Mouse (Mus musculus): ENCODE results near the gene Asb15. TPM values are rescaled to one million over a fixed set of nuclear protein-coding genes. Genes with fewer than 3 reads are reported as not detected.

The Asb15 gene
- total and polyA plus RNA-seq, 3 experiments: not detected

- Histone ChIP-seq H3K4me3 (ENCODE audit: control insufficient read depth in 1 of 2, insufficient read depth in 1 of 2, low read depth in 2 of 2, low read length in 2 of 2) (no peak overlapping the region), H3K79me2 (ENCODE audit: control insufficient read depth, insufficient read depth, low read length, poor library complexity) (no peaks in the 10 kb centered on the region), H3K27ac (ENCODE audit: control insufficient read depth, low read depth, low read length) (no peak overlapping the region), H3K9me3 (replicated peaks; ENCODE audit: insufficient read depth, low read length) (no peaks in the 10 kb centered on the region), H3K36me3 (ENCODE audit: control insufficient read depth in 1 of 2, insufficient read depth in 2 of 2, low read length in 2 of 2) (no peaks in the 10 kb centered on the region), H3K4me1 (ENCODE audit: control insufficient read depth in 1 of 2, insufficient read depth in 2 of 2, low read length in 2 of 2) (no peaks in the 10 kb centered on the region; a peak in 1 of 4 replicates), H3K27me3 (ENCODE audit: control insufficient read depth in 1 of 2, insufficient read depth in 2 of 2, low read length in 2 of 2) (no peaks in the 10 kb centered on the region), H3K9ac (ENCODE audit: control insufficient read depth, low read depth, low read length, poor library complexity, severe bottlenecking) (no peak overlapping the region)
- DNase-seq (ENCODE audit: low read depth, low spot score): no peak
- no peak for TF ChIP-seq POLR2A (IDR thresholded peaks at IDR 0.05; ENCODE audit: control insufficient read depth in 1 of 2, insufficient read depth in 1 of 2, low read depth in 1 of 2, low read length in 2 of 2, poor library complexity in 1 of 2)
- TF ChIP-seq MXI1 (IDR thresholded peaks at IDR 0.05; ENCODE audit: low read depth, low read length): no peak
- no peak for TF ChIP-seq UBTF (IDR thresholded peaks at IDR 0.05; ENCODE audit: borderline replicate concordance, insufficient read depth, low read depth, low read length)
- TF ChIP-seq ZC3H11A (IDR thresholded peaks at IDR 0.05; ENCODE audit: low read depth, low read length): no peak
- TF ChIP-seq MAFK (IDR thresholded peaks at IDR 0.05; ENCODE audit: borderline replicate concordance, low read depth, low read length): no peak
- TF ChIP-seq GATA1 (IDR thresholded peaks at IDR 0.05; ENCODE audit: low read depth, low read length): no peak
- TF ChIP-seq TBP (IDR thresholded peaks at IDR 0.05; ENCODE audit: low read depth, low read length): no peak
- TF ChIP-seq POLR2AphosphoS2 (IDR thresholded peaks at IDR 0.05; ENCODE audit: low read length): no peak
- TF ChIP-seq E2F4 (IDR thresholded peaks at IDR 0.05; ENCODE audit: borderline replicate concordance, low read depth, low read length): no peak
- TF ChIP-seq CHD1 (IDR thresholded peaks at IDR 0.05; ENCODE audit: low read depth, low read length): no peak
- TF ChIP-seq POLR2AphosphoS5 (IDR thresholded peaks at IDR 0.05; ENCODE audit: borderline replicate concordance, low read depth, low read length): no peak
- TF ChIP-seq BHLHE40 (IDR thresholded peaks at IDR 0.05; ENCODE audit: borderline replicate concordance, low read depth, low read length): no peak
- no peak for TF ChIP-seq NRF1 (IDR thresholded peaks at IDR 0.05; ENCODE audit: insufficient read depth, low read depth, low read length, poor library complexity, severe bottlenecking)
- no peak for TF ChIP-seq EP300 (IDR thresholded peaks at IDR 0.05; ENCODE audit: low read depth in 1 of 2, low read length in 2 of 2)
- TF ChIP-seq ZNF384 (IDR thresholded peaks at IDR 0.05; ENCODE audit: low read depth, low read length): no peak
- TF ChIP-seq GABPA (IDR thresholded peaks at IDR 0.05; ENCODE audit: low read depth, low read length): no peak
- no peak for TF ChIP-seq RAD21 (IDR thresholded peaks at IDR 0.05; ENCODE audit: low read depth, low read length)
- TF ChIP-seq HCFC1 (IDR thresholded peaks at IDR 0.05; ENCODE audit: low read depth, low read length): no peak
- no peak for TF ChIP-seq MYB (IDR thresholded peaks at IDR 0.05; ENCODE audit: low read depth, low read length)
These were observed 75.0 kb downstream of the Asb15 start for GRCm38 (mm10) chr6:24602993-24603392.

GRCm38 (mm10) chr6:24604289-24604688 lies 76.3 kb downstream of the Asb15 start:
- Histone ChIP-seq H3K27me3 (ENCODE audit: control insufficient read depth in 1 of 2, insufficient read depth in 2 of 2, low read length in 2 of 2) (no peaks in the 10 kb centered on the region), H3K36me3 (ENCODE audit: control insufficient read depth in 1 of 2, insufficient read depth in 2 of 2, low read length in 2 of 2) (no peaks in the 10 kb centered on the region), H3K9me3 (replicated peaks; ENCODE audit: insufficient read depth, low read length) (no peaks in the 10 kb centered on the region), H3K79me2 (ENCODE audit: control insufficient read depth, insufficient read depth, low read length, poor library complexity) (no peaks in the 10 kb centered on the region), H3K4me1 (ENCODE audit: control insufficient read depth in 1 of 2, insufficient read depth in 2 of 2, low read length in 2 of 2) (no peaks in the 10 kb centered on the region; a peak in 1 of 4 replicates), H3K4me3 (ENCODE audit: control insufficient read depth in 1 of 2, insufficient read depth in 1 of 2, low read depth in 2 of 2, low read length in 2 of 2) (no peak overlapping the region), H3K9ac (ENCODE audit: control insufficient read depth, low read depth, low read length, poor library complexity, severe bottlenecking) (no peak overlapping the region), H3K27ac (ENCODE audit: control insufficient read depth, low read depth, low read length) (no peak overlapping the region)
- no peak for DNase-seq (ENCODE audit: low read depth, low spot score)
- TF ChIP-seq KAT2A (conservative IDR thresholded peaks at IDR 0.05; ENCODE audit: low read depth, low read length): no peak
- TF ChIP-seq ZC3H11A (IDR thresholded peaks at IDR 0.05; ENCODE audit: low read depth, low read length): no peak
- no peak for TF ChIP-seq RAD21 (IDR thresholded peaks at IDR 0.05; ENCODE audit: low read depth, low read length)
- TF ChIP-seq MAZ (IDR thresholded peaks at IDR 0.05; ENCODE audit: low read depth, low read length): no peak
- TF ChIP-seq MEF2A (IDR thresholded peaks at IDR 0.05; ENCODE audit: extremely low read depth, insufficient replicate concordance, low read depth, low read length, poor library complexity, severe bottlenecking): no peak
- TF ChIP-seq MYB (IDR thresholded peaks at IDR 0.05; ENCODE audit: low read depth, low read length): no peak
- TF ChIP-seq USF1 (IDR thresholded peaks at IDR 0.05; ENCODE audit: low read depth, low read length): no peak
- TF ChIP-seq ELF1 (IDR thresholded peaks at IDR 0.05; ENCODE audit: low read depth, low read length): no peak
- no peak for TF ChIP-seq ZMIZ1 (IDR thresholded peaks at IDR 0.05; ENCODE audit: low read depth, low read length)
